Mouse (Mus musculus) heart, postnatal 10 days (tissue): Measurements from ENCODE around the gene Slitrk5. TPM values are rescaled to one million over a fixed set of nuclear protein-coding genes. Genes with fewer than 3 reads are reported as not detected.
"Not testable (repeated sequence)": the region's sequence is repeated elsewhere in the genome, so short reads cannot be mapped to it uniquely, and the experiment has no call there.

ENCODE experiments used
- DNase-seq, 2 experiments: peaks; one replicate each; pipeline ENCODE4 v3.0.0; 2021
- intact Hi-C: fragments of 180-260 bp; cut with DNase I; formaldehyde crosslinking; loops from one replicate; pipeline ENCODE4 v1.15.1; 2025
- total RNA-seq, 2 experiments: library from RNA; stranded (reverse); gene quantifications; 2 replicates each; pipeline ENCODE4 v1.2.3; 2021

Gene Slitrk5
- under 1 TPM in 1 of 2 experiments, not detected in 1; 0.07 TPM for total RNA-seq

DNA sequence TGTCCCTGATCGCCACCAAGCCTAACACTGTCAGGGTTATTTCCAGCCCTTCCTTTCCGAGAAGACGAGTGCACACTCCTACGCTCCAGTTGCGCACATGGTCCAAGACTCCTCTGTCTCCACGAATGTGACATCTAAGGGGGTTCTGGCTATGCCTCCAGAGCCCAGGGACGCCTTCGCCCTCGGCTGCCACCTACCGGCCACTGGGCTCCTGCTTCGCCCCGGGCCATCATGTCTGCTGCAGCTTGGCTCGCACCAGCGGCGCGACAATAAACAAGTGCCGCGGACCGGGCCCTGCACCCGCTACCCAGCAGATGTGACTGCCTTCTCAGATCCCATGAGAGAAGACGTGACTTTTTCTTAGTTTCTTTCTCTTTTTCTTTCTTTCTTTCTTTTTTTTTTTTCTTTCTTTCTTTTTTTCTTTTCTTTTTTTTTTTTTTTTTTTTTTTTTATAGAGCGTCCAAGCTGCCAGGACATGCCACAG is at the start of gene Slitrk5:
Gene Slitrk5 (plus strand): TSS at position 434 of the 484 bp plus-strand sequence.
- peak; percentile 84 to 86 for DNase-seq
- intact Hi-C loops, result no loop called here

- no peak for DNase-seq
- intact Hi-C loops, result loop anchor here (2.0 kb wide), 1 partner anchor 524 kb away; no protein-coding TSS in a partner anchor
Measured at GRCm38 (mm10) chr14:111672942-111673341, 2.0 kb upstream of the Slitrk5 start.

GRCm38 (mm10) chr14:111675211-111676165 is 591 bp downstream of the Slitrk5 start:
- DNase-seq, result no peak
- intact Hi-C loops, result no loop called here

- DNase-seq, result no peak
Measured at GRCm38 (mm10) chr14:111676166-111676581, 1.3 kb downstream of the Slitrk5 start.

DNA sequence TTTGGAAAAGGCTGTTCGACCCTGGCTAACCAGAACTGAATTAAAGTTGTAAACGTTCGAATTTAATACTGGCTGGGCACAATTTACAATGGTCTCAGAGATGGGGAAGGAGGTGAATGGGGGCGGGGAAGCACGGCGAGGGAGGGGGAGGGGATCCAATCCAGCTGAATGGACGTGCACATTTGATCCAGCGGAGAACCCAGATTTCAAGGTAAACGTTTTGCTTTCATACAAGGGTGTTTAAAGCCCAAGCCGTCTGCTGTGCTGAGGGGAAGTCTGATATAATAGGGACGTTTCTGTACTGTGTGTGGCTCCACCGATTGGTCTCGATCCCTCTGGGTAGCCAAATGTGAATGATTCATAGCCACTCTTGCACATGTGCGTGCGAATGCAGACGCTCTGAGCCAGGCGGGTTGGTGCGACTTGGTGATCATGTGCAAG is 2.0 kb downstream of the Slitrk5 start:
- intact Hi-C loops, result no loop called here
- no peak for DNase-seq

More at GRCm38 (mm10) chr14:111676166-111676581, 1.3 kb downstream of the Slitrk5 start:
- intact Hi-C loops, result no loop called here

- no peak for DNase-seq
- intact Hi-C loops, result no loop called here
Measured at GRCm38 (mm10) chr14:111677361-111678070, 2.6 kb downstream of the Slitrk5 start.

DNA sequence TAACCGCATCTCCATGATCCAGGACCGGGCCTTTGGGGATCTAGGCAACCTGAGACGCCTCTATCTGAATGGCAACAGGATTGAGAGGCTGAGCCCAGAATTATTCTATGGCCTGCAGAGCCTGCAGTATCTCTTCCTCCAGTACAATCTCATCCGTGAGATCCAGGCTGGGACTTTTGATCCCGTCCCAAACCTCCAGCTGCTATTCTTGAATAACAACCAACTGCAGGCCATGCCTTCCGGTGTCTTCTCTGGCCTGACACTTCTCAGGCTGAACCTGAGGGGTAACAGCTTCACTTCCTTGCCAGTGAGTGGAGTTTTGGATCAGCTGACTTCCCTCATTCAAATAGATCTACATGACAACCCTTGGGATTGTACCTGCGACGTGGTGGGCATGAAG is 5.4 kb downstream of the Slitrk5 start:
- intact Hi-C loops, result no loop called here
- no peak for DNase-seq

GRCm38 (mm10) chr14:111681092-111681708 is 6.3 kb downstream of the Slitrk5 start:
- DNase-seq, result no peak
- intact Hi-C loops, result no loop called here

GRCm38 (mm10) chr14:111681773-111682172 is 6.9 kb downstream of the Slitrk5 start:
- no peak for DNase-seq
- intact Hi-C loops, result no loop called here

DNA sequence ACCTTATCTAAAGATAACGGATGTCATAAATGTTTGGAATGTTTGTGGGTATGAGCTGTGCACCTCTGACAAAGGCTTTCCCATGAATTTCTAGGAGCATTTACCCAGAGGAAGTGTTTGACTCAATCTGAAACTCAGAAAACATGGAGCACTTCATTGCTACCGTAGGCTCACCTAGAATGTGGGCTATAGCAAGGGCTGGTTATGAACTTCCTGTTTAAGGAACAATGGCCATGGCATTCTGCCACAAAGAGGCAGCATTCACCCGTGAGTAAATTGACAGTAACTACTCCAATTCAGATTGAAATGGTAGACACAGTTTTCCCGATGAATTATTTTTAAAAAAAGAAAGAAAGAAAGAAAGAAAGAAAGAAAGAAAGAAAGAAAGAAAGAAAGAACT is 8.6 kb downstream of the Slitrk5 start:
- DNase-seq, result no peak
- intact Hi-C loops, result no loop called here

DNA sequence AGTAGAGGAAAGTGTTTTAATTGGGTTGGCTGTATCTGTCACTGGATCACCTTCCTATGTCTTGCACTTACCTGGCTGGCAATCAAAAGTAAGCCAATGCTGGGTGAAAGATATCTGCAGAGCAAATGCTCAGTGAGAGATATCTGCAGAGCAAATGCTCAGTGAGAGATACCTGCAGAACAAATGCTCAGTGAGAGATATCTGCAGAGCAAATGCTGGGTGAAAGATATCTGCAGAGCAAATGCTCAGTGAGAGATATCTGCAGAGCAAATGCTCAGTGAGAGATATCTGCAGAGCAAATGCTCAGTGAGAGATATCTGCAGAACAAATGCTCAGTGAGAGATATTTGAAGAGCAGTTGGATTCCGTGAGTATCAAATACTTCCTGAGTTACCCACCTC is 15.2 kb downstream of the Slitrk5 start:
- intact Hi-C loops, DNase-seq: not testable (repeated sequence)

DNA sequence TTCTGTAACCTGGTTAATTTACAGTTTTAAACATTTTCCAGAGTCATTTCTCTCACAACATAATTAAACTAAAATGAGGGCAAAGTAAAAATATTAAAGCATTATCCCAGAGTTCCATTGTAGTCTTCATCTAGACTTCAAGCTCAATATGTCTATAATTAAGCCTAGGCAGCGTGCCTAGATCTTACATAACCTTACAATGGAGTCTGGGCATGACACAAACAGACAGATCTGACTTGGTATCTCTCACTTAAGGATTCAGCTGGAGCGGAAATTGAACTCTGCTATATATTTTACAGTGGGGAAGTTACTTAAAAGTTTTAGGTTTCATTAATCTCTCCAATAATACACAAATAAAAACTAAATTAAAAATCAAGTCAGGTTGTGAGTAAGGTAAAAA is 54.9 kb downstream of the Slitrk5 start:
- no peak for DNase-seq
- intact Hi-C loops, result no loop called here
